Mouse (Mus musculus) lung, embryonic 14.5 days (tissue): ENCODE results near the gene Uchl4. TPM values are rescaled to one million over a fixed set of nuclear protein-coding genes. Genes with fewer than 3 reads are reported as not detected.
A peak's percentile ranks its signal among the peaks of the same experiment; 100 is the strongest.

ENCODE experiments used
- ATAC-seq: fragments of 200-750 bp; cut with Nextera tagmentation; 2 replicates; pipeline ENCODE4 v1.8.0; 2017; ENCODE audit warnings: mild to moderate bottlenecking, moderate TSS enrichment, moderate library complexity; ENCODE audit not compliant: insufficient read depth
- DNase-seq: peaks from one replicate; pipeline ENCODE4 v3.0.0-alpha.2; 2015
- H3K27ac ChIP-seq: fragments of 300-500 bp; sonication (generic); 2 replicates; pipeline ENCODE4 v1.5.1; 2014; ENCODE audit warnings: low read depth, mild to moderate bottlenecking, moderate library complexity
- H3K27me3 ChIP-seq: fragments of 300-500 bp; sonication (generic); 2 replicates; pipeline ENCODE4 v1.6.1; 2014; ENCODE audit warnings: low read length, control low read depth; ENCODE audit not compliant: insufficient read depth
- H3K36me3 ChIP-seq: fragments of 300-500 bp; sonication (generic); 2 replicates; pipeline ENCODE4 v1.6.1; 2014; ENCODE audit warnings: control low read depth; ENCODE audit not compliant: insufficient read depth
- H3K4me1 ChIP-seq: fragments of 300-500 bp; sonication (generic); 2 replicates; pipeline ENCODE4 v1.6.1; 2014; ENCODE audit warnings: antibody characterized with exemption, control low read depth; ENCODE audit not compliant: insufficient read depth
- H3K4me2 ChIP-seq: fragments of 300-500 bp; sonication (generic); 2 replicates; pipeline ENCODE4 v1.6.1; 2014; ENCODE audit warnings: mild to moderate bottlenecking
- H3K4me3 ChIP-seq: fragments of 300-500 bp; sonication (generic); 2 replicates; pipeline ENCODE4 v1.5.1; 2014; ENCODE audit warnings: low read depth, low read length
- H3K9ac ChIP-seq: fragments of 300-500 bp; sonication (generic); 2 replicates; pipeline ENCODE4 v1.6.1; 2014
- H3K9me3 ChIP-seq: fragments of 300-500 bp; sonication (generic); 2 replicates; pipeline ENCODE4 v1.6.1; 2016; ENCODE audit warnings: low read depth, low read length, control low read depth
- CTCF ChIP-seq: IDR thresholded peaks from 2 replicates; pipeline ENCODE4 v1.5.1; 2016; ENCODE audit warnings: antibody characterized with exemption, low read depth
- WGBS: fragments of 180-500 bp; shearing (Covaris S2); extraction: QIAGEN DNeasy Blood & Tissue Kit; methylation state at CpG from one replicate; pipeline ENCODE4 v1.1.7; 2014; 5-methylcytosine and 5-hydroxymethylcytosine counted together
- polyA plus RNA-seq: library from polyadenylated mRNA; unstranded; fragments of >200 nt; fragmentation: Nextera tagmentation; extraction: Ambion mirVana; gene quantifications from 2 replicates; pipeline ENCODE4 v1.2.1, GENCODE M21; 2014

Uchl4 gene
- polyA plus RNA-seq, 1 experiment from 2014 or later, result 3.6 TPM

- 0 out of 2 replicates have a peak, but pooled peaks cover 4% of the 10 kb centered on the region for H3K4me1 ChIP-seq
- no peak overlapping the region for H3K27ac ChIP-seq
- DNase-seq (no peak), ATAC-seq (no peak)
- no peak overlapping the region for H3K9ac ChIP-seq
- H3K36me3 ChIP-seq, result peaks cover 14% of the 10 kb centered on the region; the same call in 1 of the 2 replicates
- 83% methylated on average over 1 of the region's 1 CpGs for WGBS
- no peak overlapping the region for H3K4me2 ChIP-seq
- H3K9me3 ChIP-seq, result no peaks in the 10 kb centered on the region
- no peak overlapping the region for H3K4me3 ChIP-seq
- no peaks in the 10 kb centered on the region for H3K27me3 ChIP-seq
- TF ChIP-seq CTCF, result no peak
Measured at GRCm38 (mm10) chr9:64249371-64249770, 14.4 kb downstream of the Uchl4 start.

- Histone ChIP-seq H3K9me3 (no peaks in the 10 kb centered on the region), H3K27ac (no peak overlapping the region), H3K36me3 (peaks cover 9% of the 10 kb centered on the region; the same call in 1 of the 2 replicates), H3K4me2 (no peak overlapping the region), H3K4me1 (0 out of 2 replicates have a peak, but pooled peaks cover 4% of the 10 kb centered on the region), H3K9ac (no peak overlapping the region), H3K4me3 (no peak overlapping the region), H3K27me3 (no peaks in the 10 kb centered on the region)
- ATAC-seq (no peak), DNase-seq (no peak)
- no peak for TF ChIP-seq CTCF
Measured at GRCm38 (mm10) chr9:64250111-64250730, 15.2 kb downstream of the Uchl4 start.

GRCm38 (mm10) chr9:64252591-64253020, 17.6 kb downstream of the Uchl4 start:
- peak overlapping the region; percentile 89 for H3K4me3 ChIP-seq
- peak overlapping the region; percentile 88 for H3K4me2 ChIP-seq
- H3K27ac ChIP-seq, result peak overlapping the region; percentile 96
- DNase-seq (peak; percentile 44), ATAC-seq (0 out of 2 replicates have a peak, but pooled peaks have one; percentile 0)
- peak; percentile 23; the same call in 1 of the 2 replicates for TF ChIP-seq CTCF
- WGBS, result under 1% methylated on average over 16 of the region's 16 CpGs
- H3K36me3 ChIP-seq, result no peaks in the 10 kb centered on the region
- no peaks in the 10 kb centered on the region for H3K27me3 ChIP-seq
- 0 out of 2 replicates have a peak, but pooled peaks cover 4% of the 10 kb centered on the region for H3K4me1 ChIP-seq
- H3K9ac ChIP-seq, result peak overlapping the region; percentile 85
- no peaks in the 10 kb centered on the region for H3K9me3 ChIP-seq

GRCm38 (mm10) chr9:64253021-64253904, 18.3 kb downstream of the Uchl4 start, which contains the start of gene Map2k1:
Map2k1 (minus strand) TSS chr9:64253631.
- peak; percentile 84 for TF ChIP-seq CTCF
- H3K27me3 ChIP-seq, result no peaks in the 10 kb centered on the region
- ATAC-seq, result peak; percentile 97

DNA sequence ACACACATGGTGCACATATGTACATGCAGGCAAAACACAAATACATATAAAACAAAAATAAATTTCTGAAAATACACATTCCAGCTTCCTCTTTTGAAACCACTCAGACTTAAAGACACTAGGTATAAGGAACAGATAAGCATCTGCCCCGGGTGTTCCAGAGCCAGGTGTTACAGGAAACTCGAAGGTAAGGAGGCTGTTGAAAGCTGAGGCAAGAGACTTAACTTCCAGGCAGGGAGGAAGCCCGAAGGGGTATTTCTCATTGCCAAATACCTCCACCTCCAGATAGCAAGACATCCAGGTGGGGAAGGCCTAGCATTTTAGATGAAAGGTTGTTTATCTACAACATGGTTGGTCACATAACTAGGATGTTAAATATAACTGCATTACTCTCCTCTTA, 20.4 kb downstream of the Uchl4 start:
- no peak overlapping the region for H3K27ac ChIP-seq
- ATAC-seq (no peak), DNase-seq (no peak)
- 69% methylated on average over 3 of the region's 3 CpGs for WGBS
- no peak overlapping the region for H3K4me2 ChIP-seq
- no peaks in the 10 kb centered on the region for H3K27me3 ChIP-seq
- H3K9me3 ChIP-seq, result no peaks in the 10 kb centered on the region
- H3K9ac ChIP-seq, result no peak overlapping the region
- H3K36me3 ChIP-seq, result no peaks in the 10 kb centered on the region
- no peak for TF ChIP-seq CTCF
- no peak overlapping the region for H3K4me3 ChIP-seq
- H3K4me1 ChIP-seq, result 0 out of 2 replicates have a peak, but pooled peaks cover 4% of the 10 kb centered on the region

More at GRCm38 (mm10) chr9:64253021-64253904, 18.3 kb downstream of the Uchl4 start, which contains the start of gene Map2k1:
- no peaks in the 10 kb centered on the region for H3K36me3 ChIP-seq
- H3K9me3 ChIP-seq, result no peaks in the 10 kb centered on the region
- peak within 1 kb of the TSS; percentile 85 for H3K9ac ChIP-seq
- peak within 1 kb of the TSS; percentile 96 for H3K27ac ChIP-seq
- H3K4me2 ChIP-seq, result peak within 1 kb of the TSS; percentile 88
- peak; percentile 100 for DNase-seq
- under 1% methylated on average over 88 of the region's 89 CpGs for WGBS
- peak within 1 kb of the TSS; percentile 89 for H3K4me3 ChIP-seq
- H3K4me1 ChIP-seq, result 0 out of 2 replicates have a peak, but pooled peaks cover 4% of the 10 kb centered on the region

DNA sequence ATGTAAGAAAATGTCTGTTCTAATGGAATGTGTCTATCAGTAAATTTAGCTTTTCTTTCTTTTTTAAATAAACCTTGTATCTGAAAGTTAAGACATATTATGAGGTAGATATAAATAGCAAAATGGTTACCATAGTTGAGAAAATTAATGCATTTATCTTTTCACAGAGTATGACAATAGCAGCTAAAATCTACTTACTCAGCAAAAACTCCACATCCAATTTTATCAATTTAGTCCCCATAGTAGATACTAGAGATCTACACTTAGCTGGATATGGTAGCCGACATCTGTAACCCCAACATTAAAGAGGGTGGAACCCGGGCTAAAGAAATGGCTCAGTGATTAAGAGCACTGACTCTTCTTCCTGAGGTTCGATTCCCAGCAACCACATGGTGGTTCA, 21.2 kb downstream of the Uchl4 start:
- H3K4me1 ChIP-seq, result 0 out of 2 replicates have a peak, but pooled peaks cover 4% of the 10 kb centered on the region
- H3K9me3 ChIP-seq, result no peaks in the 10 kb centered on the region
- no peak for TF ChIP-seq CTCF
- ATAC-seq (no peak), DNase-seq (no peak)
- H3K27ac ChIP-seq, result no peak overlapping the region
- H3K4me3 ChIP-seq, result no peak overlapping the region
- H3K36me3 ChIP-seq, result no peaks in the 10 kb centered on the region
- no peak overlapping the region for H3K4me2 ChIP-seq
- H3K27me3 ChIP-seq, result no peaks in the 10 kb centered on the region
- WGBS, result 86% methylated on average over 3 of the region's 3 CpGs
- H3K9ac ChIP-seq, result no peak overlapping the region

DNA sequence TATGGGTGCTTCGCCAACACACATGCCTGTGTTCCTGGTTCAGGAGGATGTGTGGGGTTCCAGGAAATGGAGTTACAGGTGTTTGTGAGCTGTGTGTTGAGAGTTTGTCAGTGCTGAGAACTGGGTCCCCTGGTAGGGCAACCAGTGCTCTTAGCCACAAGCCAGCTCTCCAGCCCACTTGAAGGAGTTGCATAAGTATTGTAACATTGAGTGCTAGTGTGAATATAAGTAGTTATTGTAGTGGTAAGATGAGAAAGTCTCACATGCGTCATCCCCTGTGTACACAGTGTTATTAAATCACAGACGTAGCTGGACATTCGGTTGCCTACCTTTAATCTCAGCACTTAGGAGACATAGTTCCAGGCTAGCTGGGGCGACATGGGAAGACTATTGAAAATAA, 24.9 kb downstream of the Uchl4 start:
- ATAC-seq (no peak), DNase-seq (peak; percentile 9)
- Histone ChIP-seq H3K9me3 (no peaks in the 10 kb centered on the region), H3K4me1 (no peaks in the 10 kb centered on the region), H3K27ac (no peak overlapping the region), H3K9ac (no peak overlapping the region), H3K36me3 (no peaks in the 10 kb centered on the region), H3K4me3 (no peak overlapping the region), H3K4me2 (no peak overlapping the region), H3K27me3 (no peaks in the 10 kb centered on the region)
- no peak for TF ChIP-seq CTCF
- WGBS, result 66% methylated on average over 5 of the region's 5 CpGs
